Mouse (Mus musculus) spleen, embryonic (tissue): ENCODE measurements around the gene Usp42.

Source experiments
- CTCF ChIA-PET: fragments of 350-600 bp; sonication (Branson Sonifier 250); formaldehyde crosslinking; loops from one replicate; lab custom pipeline; 2022; lab: Charles Lee

The Usp42 gene

GRCm38 (mm10) chr5:143732180-143732891 lies at the start of gene Usp42:
Usp42 (minus strand) TSS chr5:143732280.
- CTCF ChIA-PET, result interaction anchor here (1.3 kb wide), 1 partner anchor 178 kb away, joined by 3 read pairs; the partner anchor contains the start of genes Aimp2 and Pms2

GRCm38 (mm10) chr5:143760508-143760907 lies 28.4 kb upstream of the Usp42 start:
- CTCF ChIA-PET, result no interaction called here

GRCm38 (mm10) chr5:143759554-143759953 lies 27.5 kb upstream of the Usp42 start:
- CTCF ChIA-PET, result no interaction called here

- CTCF ChIA-PET, result no interaction called here
These were observed 25.8 kb upstream of the Usp42 start for GRCm38 (mm10) chr5:143757755-143758443.

- CTCF ChIA-PET, result no interaction called here
These were observed 23.6 kb upstream of the Usp42 start for GRCm38 (mm10) chr5:143755529-143756141.

GRCm38 (mm10) chr5:143749630-143750208 lies 17.6 kb upstream of the Usp42 start:
- CTCF ChIA-PET, result interaction anchor here (0.6 kb wide), 1 partner anchor 442 kb away, joined by 3 read pairs; no protein-coding TSS in a partner anchor

DNA sequence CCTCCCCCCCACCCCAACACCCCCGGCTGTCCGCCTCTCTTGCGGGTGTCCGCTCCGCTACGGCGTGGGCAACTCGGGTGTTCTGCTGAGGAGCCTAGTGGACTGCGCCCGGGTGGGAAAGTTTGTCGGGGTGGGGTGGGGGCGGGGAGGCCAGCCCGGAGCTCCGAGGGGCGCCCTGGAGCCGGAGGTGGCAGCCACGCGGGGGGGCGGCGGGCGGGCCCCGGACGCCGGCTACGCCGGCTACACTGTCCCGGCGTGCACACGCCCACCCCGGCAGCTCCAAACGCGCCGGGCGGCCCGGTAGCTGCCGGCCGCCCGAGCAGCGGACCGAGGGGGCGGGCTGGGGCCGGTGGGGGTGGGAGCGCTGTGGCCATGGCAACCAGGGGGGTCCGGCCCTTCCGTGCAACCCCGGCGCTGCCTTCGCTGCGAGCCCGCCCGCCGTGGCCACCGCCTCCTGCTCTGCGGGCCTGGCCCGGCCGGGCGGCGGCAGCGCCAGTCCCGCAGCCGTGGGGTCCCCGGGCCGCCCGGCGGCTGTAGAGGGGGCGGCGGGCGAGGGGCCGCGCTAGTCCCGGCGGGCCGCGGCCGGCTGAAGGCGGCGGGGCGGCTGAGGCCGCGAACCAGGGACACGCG lies 482 bp downstream of the Usp42 start:
- CTCF ChIA-PET, result interaction anchor here (0.5 to 1.3 kb wide), 2 partner anchors 171 to 178 kb away, joined by 3 to 5 read pairs; partner anchors contain the start of genes Aimp2 and Pms2

DNA sequence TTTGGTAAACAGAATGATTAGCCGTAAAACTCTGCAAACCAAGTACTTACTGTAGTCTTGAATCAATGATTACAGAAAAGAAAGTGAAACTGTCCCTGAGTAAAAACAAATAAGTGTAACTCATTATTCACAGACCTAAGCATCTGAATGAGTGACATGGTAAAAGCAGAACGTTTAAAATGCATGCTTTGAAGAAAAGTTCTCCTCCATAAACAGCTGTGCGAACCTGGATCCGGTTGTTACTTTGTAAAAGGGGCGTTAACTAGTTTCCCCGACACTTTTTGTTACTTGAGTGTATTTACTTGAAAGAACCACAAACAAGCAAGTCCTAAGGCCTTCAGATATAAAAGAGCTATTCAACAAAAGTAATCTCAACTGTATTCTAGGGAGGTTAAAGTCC lies 1.2 kb downstream of the Usp42 start:
- CTCF ChIA-PET, result interaction anchor here (1.3 kb wide), 1 partner anchor 179 kb away, joined by 3 read pairs; the partner anchor contains the start of genes Aimp2 and Pms2

DNA sequence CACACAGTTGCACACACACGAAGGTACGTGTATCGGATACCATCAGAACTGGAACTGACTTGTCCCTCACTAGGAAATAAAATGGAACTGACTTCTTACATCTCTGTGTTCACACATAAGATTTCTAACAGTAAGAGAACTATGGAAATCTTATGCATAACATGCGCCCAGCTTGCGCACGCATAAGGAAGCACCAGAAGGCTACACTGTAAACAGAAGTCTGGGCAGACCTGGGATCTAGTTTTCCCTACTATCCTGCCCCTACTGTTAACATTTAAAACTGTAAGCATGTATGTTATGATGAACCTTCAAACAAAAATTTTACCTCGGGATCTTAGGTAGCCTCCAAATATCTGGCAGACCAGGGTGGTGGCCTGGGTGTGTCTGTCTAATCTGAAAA lies 10.1 kb downstream of the Usp42 start:
- CTCF ChIA-PET, result no interaction called here

DNA sequence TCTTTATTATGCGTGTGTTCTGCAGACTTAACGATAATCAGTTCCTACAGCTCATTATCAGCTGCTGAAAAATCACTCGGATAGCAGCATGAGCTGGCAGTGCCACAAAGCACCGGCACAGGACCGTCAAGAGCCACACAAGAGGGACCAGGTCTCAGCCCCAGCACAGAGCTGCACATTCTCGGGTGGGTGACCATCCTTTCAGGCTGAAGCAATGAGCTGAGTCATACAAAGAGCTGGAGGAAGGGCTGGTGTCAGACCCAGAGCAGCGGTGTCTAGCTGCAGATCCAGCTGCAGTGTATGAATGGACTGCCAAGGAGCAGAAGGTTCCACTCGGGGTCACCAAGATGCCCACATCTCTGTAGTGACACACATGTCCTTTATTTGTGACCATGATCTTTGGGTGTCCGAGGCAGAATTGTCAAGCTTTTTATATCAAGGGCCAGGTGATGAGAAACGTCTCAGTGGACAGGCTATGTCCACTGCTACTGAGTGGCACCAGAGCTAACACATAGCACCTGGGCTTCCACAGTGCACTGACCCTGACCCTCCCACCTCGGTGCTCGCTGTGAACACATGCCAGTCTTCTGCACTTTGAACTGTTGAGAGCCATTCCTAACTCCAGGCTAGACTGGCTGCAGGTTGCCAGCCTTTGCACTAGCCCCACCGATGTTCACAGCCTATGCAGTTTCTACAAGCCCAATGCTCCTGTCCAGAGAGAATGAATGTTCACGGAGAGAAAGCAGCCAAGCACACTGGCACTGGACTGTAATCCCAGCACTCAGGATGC lies 19.9 kb downstream of the Usp42 start:
- CTCF ChIA-PET, result interaction anchor here (0.7 kb wide), 1 partner anchor 142 kb away, joined by 3 read pairs; no protein-coding TSS in a partner anchor

DNA sequence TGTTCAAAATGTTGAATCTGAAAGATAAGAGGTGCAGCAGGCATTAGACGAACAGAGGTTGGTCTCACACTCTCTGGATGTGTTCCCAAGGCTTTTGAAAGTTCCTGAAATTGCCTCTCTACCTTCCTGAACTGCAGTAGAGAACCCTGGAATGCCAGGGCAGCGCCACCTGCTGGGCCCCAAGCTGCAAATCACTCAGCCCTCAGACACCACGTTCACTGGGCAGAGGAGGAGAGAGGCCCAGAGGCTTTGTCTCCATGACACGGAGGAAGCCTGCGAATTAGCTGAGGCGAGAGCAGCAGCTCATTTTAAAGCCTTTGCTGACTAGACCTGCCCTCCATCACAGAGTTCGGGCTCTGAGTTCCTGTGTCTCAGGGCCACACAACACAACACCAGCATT lies 20.8 kb downstream of the Usp42 start:
- CTCF ChIA-PET, result interaction anchor here (0.7 kb wide), 1 partner anchor 141 kb away, joined by 3 read pairs; no protein-coding TSS in a partner anchor

GRCm38 (mm10) chr5:143706822-143707200 lies 25.3 kb downstream of the Usp42 start:
- CTCF ChIA-PET, result no interaction called here

DNA sequence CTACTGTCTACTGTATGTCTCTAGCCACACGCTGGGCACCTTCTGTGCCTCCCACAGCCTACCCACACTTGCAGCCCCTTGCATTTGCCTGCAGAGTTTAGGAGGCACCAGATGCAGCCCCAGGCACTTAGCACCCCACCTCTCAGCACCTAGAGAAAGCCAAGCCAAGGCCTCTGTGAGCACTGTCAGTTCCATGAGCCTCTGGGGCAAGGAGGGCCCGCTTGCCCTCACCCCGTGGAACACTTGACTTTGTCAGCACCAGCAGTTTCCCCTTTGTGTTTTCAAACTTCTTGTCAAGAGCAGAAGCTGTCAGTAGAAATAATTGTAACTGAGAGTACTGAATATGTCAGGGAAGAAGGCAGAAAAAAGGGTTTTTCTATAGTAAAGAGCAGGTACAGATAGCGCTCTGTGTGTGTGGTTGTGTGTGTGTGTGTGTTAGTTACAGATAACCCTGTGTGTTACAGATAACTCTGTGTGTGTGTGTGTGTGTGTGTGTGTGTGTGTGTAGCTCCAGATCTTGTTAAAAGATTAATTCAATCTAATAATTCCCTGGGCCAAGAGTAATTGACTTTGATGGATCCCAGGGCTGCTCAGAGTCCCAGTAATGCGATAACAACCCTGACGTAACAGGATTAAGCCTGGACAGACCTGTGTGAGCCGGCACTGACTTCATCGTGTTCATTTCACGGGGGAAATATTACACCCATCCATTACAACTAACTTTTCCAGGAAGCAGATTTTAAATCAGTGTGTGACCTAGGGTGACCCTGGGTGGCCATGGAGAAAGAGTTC lies 25.9 kb downstream of the Usp42 start:
- CTCF ChIA-PET, result no interaction called here

DNA sequence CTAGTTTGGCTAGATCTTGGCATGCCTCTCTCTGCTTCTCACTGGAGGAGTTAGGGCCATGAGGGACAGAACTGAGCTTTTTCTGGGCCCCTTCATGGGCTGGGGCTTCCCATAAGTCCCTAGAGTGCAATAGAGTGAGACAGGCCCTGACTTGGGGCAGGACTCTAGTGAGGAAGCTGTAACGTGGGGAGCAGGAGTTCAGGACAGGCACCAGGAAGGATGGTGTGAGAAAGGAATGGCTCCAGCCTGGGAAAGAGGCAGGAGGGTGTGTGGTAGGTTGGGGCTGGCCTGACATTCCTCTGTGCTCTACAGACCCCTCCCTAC lies 26.5 kb downstream of the Usp42 start:
- CTCF ChIA-PET, result no interaction called here

DNA sequence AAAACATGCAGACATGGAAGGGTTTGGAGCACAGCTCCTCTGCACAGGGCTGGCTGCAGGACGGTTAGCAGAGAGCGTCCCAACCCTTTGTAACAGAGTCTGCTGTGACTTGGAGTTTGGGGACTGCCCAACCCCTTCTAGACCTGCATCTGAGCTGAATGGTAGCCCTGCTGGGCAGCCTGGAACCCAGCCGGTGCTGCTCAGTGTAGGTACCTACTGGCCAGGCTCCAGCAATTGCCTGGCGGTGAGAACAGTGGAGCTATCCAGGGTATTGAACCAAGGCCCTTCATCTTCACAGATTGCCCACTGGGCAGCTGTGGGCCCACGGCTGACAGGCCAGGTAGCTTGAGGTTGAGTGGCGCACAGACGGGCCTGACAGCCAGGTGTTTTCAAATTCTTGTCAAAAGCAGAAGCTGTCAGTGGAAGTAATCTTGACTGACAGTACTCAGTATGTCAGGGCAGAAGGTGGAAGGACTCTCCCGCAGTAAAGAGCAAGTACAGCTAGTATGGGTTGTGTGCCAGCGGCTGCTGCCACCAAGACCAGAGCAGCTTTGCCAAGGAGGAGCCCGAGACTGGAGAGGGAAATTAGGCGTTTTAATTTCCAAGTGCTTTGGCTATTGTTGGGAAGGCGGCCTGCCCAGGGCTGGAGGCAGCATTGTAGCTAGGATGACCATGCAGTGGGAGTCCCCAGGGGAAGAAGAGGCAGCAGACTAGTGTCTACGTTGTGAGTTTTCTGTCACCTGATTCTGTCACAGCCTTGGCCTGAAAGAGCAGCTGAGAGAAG lies 27.0 kb downstream of the Usp42 start:
- CTCF ChIA-PET, result no interaction called here

DNA sequence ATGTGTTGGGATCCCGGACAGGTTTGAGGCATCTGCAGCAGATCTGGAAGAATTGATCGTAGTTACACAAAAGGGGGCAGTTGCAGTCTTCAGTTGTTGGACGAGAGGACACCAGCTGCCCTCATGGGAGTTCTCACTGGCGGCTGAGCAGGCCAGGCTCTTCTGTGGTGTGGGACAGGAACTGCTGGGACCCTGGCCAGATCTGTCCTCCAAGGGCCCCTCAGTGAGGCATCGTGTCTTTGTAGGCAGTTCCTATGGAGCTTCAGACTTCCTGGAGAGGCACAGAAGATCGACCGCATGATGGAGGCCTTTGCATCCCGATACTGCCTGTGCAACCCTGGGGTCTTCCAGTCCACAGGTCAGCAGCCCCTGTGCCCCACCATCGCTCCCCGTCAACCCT lies 31.0 kb downstream of the Usp42 start:
- CTCF ChIA-PET, result no interaction called here

GRCm38 (mm10) chr5:143700247-143700646 lies 31.8 kb downstream of the Usp42 start:
- CTCF ChIA-PET, result no interaction called here

- CTCF ChIA-PET, result no interaction called here
These were observed 33.6 kb downstream of the Usp42 start for GRCm38 (mm10) chr5:143698454-143698853.

DNA sequence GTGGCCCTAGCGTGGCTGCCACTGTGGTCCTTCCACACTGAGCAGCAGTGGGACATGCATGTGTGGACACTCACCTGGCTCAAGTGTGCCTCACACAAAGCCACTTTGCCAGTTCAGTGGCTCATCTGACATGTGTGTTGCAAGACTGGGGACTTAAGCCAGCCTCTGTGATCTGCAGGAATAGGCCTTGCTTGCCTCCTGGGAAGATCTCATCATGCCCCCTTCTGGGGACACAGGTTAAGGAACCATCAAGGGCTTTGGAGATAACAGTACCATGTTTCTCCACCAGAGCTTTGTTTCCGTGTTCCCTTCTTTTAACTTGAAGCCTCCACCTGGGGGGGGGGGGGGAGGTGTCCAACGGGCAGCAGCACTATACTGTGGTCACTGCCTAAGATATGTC lies 35.8 kb downstream of the Usp42 start:
- CTCF ChIA-PET, result interaction anchor here (0.7 kb wide), 1 partner anchor 757 kb away, joined by 16 read pairs; no protein-coding TSS in a partner anchor
